Mouse (Mus musculus): ENCODE results near the gene Cald1.

- TF ChIP-seq CTCF (IDR thresholded peaks at IDR 0.05; ENCODE audit: insufficient read depth, low read length) (no peak), POLR2A (IDR thresholded peaks at IDR 0.05; ENCODE audit: borderline replicate concordance, extremely low read depth, low read depth, low read length) (no peak)
These were observed 127.8 kb downstream of the Cald1 start for GRCm38 (mm10) chr6:34726104-34726503.

All from lung, adult 2 months (tissue).